Mouse (Mus musculus): Measurements from ENCODE around the gene Cdc25a. TPM values are rescaled to one million over a fixed set of nuclear protein-coding genes. Genes with fewer than 3 reads are reported as not detected.
A peak's percentile ranks its signal among the peaks of the same experiment; 100 is the strongest.

Gene Cdc25a
- polyA plus RNA-seq, 1 experiment from 2014 or later, result 40.4 TPM

GRCm38 (mm10) chr9:109932756-109933375 lies 57.5 kb downstream of the Cdc25a start:
- H3K27me3 ChIP-seq (ENCODE audit: insufficient read depth, low read length), result no peaks in the 10 kb centered on the region
- H3K4me1 ChIP-seq (ENCODE audit: insufficient read depth), result no peaks in the 10 kb centered on the region
- peak overlapping the region; percentile 87 for H3K9ac ChIP-seq
- 2% methylated on average over 12 of the region's 12 CpGs for WGBS
- peak; percentile 2; the same call in 1 of the 2 replicates for ATAC-seq (ENCODE audit: insufficient read depth)
- peak; percentile 21; the same call in 1 of the 2 replicates for TF ChIP-seq CTCF (IDR thresholded peaks at IDR 0.05; ENCODE audit: low read depth)
- peak overlapping the region; percentile 79 for H3K4me2 ChIP-seq
- H3K4me3 ChIP-seq (ENCODE audit: low read depth, low read length), result peak overlapping the region; percentile 84
- peak overlapping the region; percentile 98 for H3K27ac ChIP-seq (ENCODE audit: low read depth)
- H3K36me3 ChIP-seq (ENCODE audit: insufficient read depth), result no peaks in the 10 kb centered on the region
- H3K9me3 ChIP-seq (ENCODE audit: low read depth, low read length), result no peaks in the 10 kb centered on the region
- peak; percentile 80 for DNase-seq

DNA sequence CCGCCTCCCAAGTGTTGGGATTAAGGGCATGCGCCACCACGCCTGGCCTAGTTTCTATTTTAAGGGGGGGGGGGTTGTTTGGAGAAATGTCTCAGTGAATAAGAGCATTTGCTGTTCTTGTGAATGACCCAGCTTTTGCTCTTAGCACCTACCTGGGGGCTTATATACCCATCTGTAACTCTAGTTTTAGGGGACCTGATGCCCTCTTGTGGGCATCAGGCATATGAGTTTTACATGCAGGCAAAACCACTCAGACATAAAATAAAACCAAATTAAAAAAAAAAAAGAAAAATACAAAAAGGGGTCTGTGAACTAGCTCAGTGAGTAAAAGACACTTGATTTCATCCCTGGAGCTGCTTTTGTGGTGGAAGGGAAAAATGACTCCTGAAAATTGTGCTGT lies 64.0 kb downstream of the Cdc25a start:
- DNase-seq (no peak), ATAC-seq (ENCODE audit: insufficient read depth) (no peak)
- TF ChIP-seq CTCF (IDR thresholded peaks at IDR 0.05; ENCODE audit: low read depth), result 0 out of 2 replicates have a peak, but pooled peaks have one; percentile 11
- no peak overlapping the region for H3K4me3 ChIP-seq (ENCODE audit: low read depth, low read length)
- H3K36me3 ChIP-seq (ENCODE audit: insufficient read depth), result no peaks in the 10 kb centered on the region
- WGBS, result 95% methylated on average over 3 of the region's 3 CpGs
- no peak overlapping the region for H3K9ac ChIP-seq
- no peaks in the 10 kb centered on the region for H3K9me3 ChIP-seq (ENCODE audit: low read depth, low read length)
- no peak overlapping the region for H3K4me2 ChIP-seq
- H3K4me1 ChIP-seq (ENCODE audit: insufficient read depth), result no peaks in the 10 kb centered on the region
- no peak overlapping the region for H3K27ac ChIP-seq (ENCODE audit: low read depth)
- no peaks in the 10 kb centered on the region for H3K27me3 ChIP-seq (ENCODE audit: insufficient read depth, low read length)

GRCm38 (mm10) chr9:109942796-109943195 lies 67.4 kb downstream of the Cdc25a start:
- H3K4me2 ChIP-seq, result no peak overlapping the region
- TF ChIP-seq CTCF (IDR thresholded peaks at IDR 0.05; ENCODE audit: low read depth), result no peak
- DNase-seq (no peak), ATAC-seq (ENCODE audit: insufficient read depth) (no peak)
- H3K27me3 ChIP-seq (ENCODE audit: insufficient read depth, low read length), result no peaks in the 10 kb centered on the region
- H3K27ac ChIP-seq (ENCODE audit: low read depth), result no peak overlapping the region
- H3K4me3 ChIP-seq (ENCODE audit: low read depth, low read length), result no peak overlapping the region
- H3K36me3 ChIP-seq (ENCODE audit: insufficient read depth), result no peaks in the 10 kb centered on the region
- H3K4me1 ChIP-seq (ENCODE audit: insufficient read depth), result no peaks in the 10 kb centered on the region
- WGBS, result 72% methylated on average over 4 of the region's 4 CpGs
- H3K9me3 ChIP-seq (ENCODE audit: low read depth, low read length), result no peaks in the 10 kb centered on the region
- no peak overlapping the region for H3K9ac ChIP-seq

Small RNA genes lying within 50 kb of the gene (microRNA-seq; reads per million reads assigned to microRNA genes)
- gene Mir7089 (ENCODE audit: borderline number of aligned reads), result 1.7 reads per million

Other genes with a start within 250 kb of the Cdc25a start
- not detected in 2 replicates for gene Fbxw24, start 249.5 kb upstream of the Cdc25a start, polyA plus RNA-seq (2014; fragmentation: Nextera tagmentation; extraction: Ambion mirVana)
- not detected in 2 replicates for gene Fbxw25, start 210.9 kb upstream of the Cdc25a start, polyA plus RNA-seq (2014; fragmentation: Nextera tagmentation; extraction: Ambion mirVana)
- gene Fbxw18, start 172.9 kb upstream of the Cdc25a start, polyA plus RNA-seq (2014; fragmentation: Nextera tagmentation; extraction: Ambion mirVana), result 0.12 TPM in 1 of 2 replicates, not detected in the other
- not detected in 2 replicates for gene Fbxw26, start 129.5 kb upstream of the Cdc25a start, polyA plus RNA-seq (2014; fragmentation: Nextera tagmentation; extraction: Ambion mirVana)
- gene Fbxw27, start 84.9 kb upstream of the Cdc25a start, polyA plus RNA-seq (2014; fragmentation: Nextera tagmentation; extraction: Ambion mirVana), result 0.41 TPM in 1 of 2 replicates, not detected in the other
- not detected in 2 replicates for gene Spink8, start 63.3 kb upstream of the Cdc25a start, polyA plus RNA-seq (2014; fragmentation: Nextera tagmentation; extraction: Ambion mirVana)
- 53.7 and 58.7 TPM in 2 replicates for gene Nme6, start 42.8 kb upstream of the Cdc25a start, polyA plus RNA-seq (2014; fragmentation: Nextera tagmentation; extraction: Ambion mirVana)
- gene Camp, start 26.0 kb upstream of the Cdc25a start, polyA plus RNA-seq (2014; fragmentation: Nextera tagmentation; extraction: Ambion mirVana), result 1.2 TPM in 1 of 2 replicates, not detected in the other
- 55.2 and 57.5 TPM in 2 replicates for gene Map4, start 55.9 kb downstream of the Cdc25a start, polyA plus RNA-seq (2014; fragmentation: Nextera tagmentation; extraction: Ambion mirVana)
- 160 TPM in 2 replicates for gene Smarcc1, start 242.1 kb downstream of the Cdc25a start, polyA plus RNA-seq (2014; fragmentation: Nextera tagmentation; extraction: Ambion mirVana)
- 124 and 137 TPM in 2 replicates for gene Dhx30, start 242.3 kb downstream of the Cdc25a start, polyA plus RNA-seq (2014; fragmentation: Nextera tagmentation; extraction: Ambion mirVana)

All from lung, embryonic 14.5 days (tissue).